Mouse (Mus musculus): Measurements from ENCODE around the gene Hesx1. TPM values are rescaled to one million over a fixed set of nuclear protein-coding genes. Genes with fewer than 3 reads are reported as not detected.
"Not testable (repeated sequence)": the region's sequence is repeated elsewhere in the genome, so short reads cannot be mapped to it uniquely, and the experiment has no call there.

Hesx1 gene
- not detected for polyA plus RNA-seq (2012; fragmentation: generic; extraction: Trizol)
- long read RNA-seq, experiment 1, result 0 reads
- long read RNA-seq, experiment 2, result 0 reads

GRCm38 (mm10) chr14:26994211-26994741 is at the start of gene Hesx1:
Gene Hesx1 (plus strand): TSS chr14:26994416.
- Histone ChIP-seq H3K79me2 (ENCODE audit: control insufficient read depth, insufficient read depth) (no peaks in the 10 kb centered on the region), H3K27me3 (ENCODE audit: control insufficient read depth, insufficient read depth, insufficient read length) (no peaks in the 10 kb centered on the region), H3K79me3 (ENCODE audit: low read depth) (no peaks in the 10 kb centered on the region), H3ac (ENCODE audit: control insufficient read depth, insufficient read length, low read depth) (no peak within 1 kb of the TSS), H3K36me3 (ENCODE audit: control insufficient read depth, insufficient read depth) (no peaks in the 10 kb centered on the region), H3K4me3 (ENCODE audit: insufficient read depth, poor library complexity, severe bottlenecking) (no peak within 1 kb of the TSS)
- TF ChIP-seq CEBPB (IDR thresholded peaks at IDR 0.05; ENCODE audit: low read depth) (no peak), MYOG (IDR thresholded peaks at IDR 0.05; ENCODE audit: control insufficient read depth, extremely low read depth, insufficient read length) (no peak), FOSL1 (IDR thresholded peaks at IDR 0.05; ENCODE audit: insufficient read depth, low read length, poor library complexity, severe bottlenecking) (no peak), MYOD1 (IDR thresholded peaks at IDR 0.05; ENCODE audit: control insufficient read depth, insufficient read length, low read depth) (no peak), MAX (IDR thresholded peaks at IDR 0.05) (no peak), CTCF (IDR thresholded peaks at IDR 0.05; ENCODE audit: control insufficient read depth, insufficient read depth, insufficient read length) (no peak), USF1 (IDR thresholded peaks at IDR 0.05; ENCODE audit: low read depth) (no peak)

- not testable (repeated sequence) for H3K36me3 ChIP-seq (ENCODE audit: control insufficient read depth, insufficient read depth); H3K79me3 ChIP-seq (ENCODE audit: low read depth); H3K79me2 ChIP-seq (ENCODE audit: control insufficient read depth, insufficient read depth)
Observed at GRCm38 (mm10) chr14:26956139-26956538, 38.1 kb upstream of the Hesx1 start.

GRCm38 (mm10) chr14:26960518-26960917 is 33.7 kb upstream of the Hesx1 start:
- peaks cover 26% of the 10 kb centered on the region for H3K36me3 ChIP-seq (ENCODE audit: control insufficient read depth, insufficient read depth)
- H3ac ChIP-seq (ENCODE audit: control insufficient read depth, insufficient read length, low read depth), result no peak overlapping the region
- H3K79me2 ChIP-seq (ENCODE audit: control insufficient read depth, insufficient read depth), result peaks cover 5% of the 10 kb centered on the region
- TF ChIP-seq CTCF (IDR thresholded peaks at IDR 0.05; ENCODE audit: control insufficient read depth, insufficient read depth, insufficient read length) (no peak), FOSL1 (IDR thresholded peaks at IDR 0.05; ENCODE audit: insufficient read depth, low read length, poor library complexity, severe bottlenecking) (no peak), MAX (IDR thresholded peaks at IDR 0.05) (no peak), MYOD1 (IDR thresholded peaks at IDR 0.05; ENCODE audit: control insufficient read depth, insufficient read length, low read depth) (no peak), MYOG (IDR thresholded peaks at IDR 0.05; ENCODE audit: control insufficient read depth, extremely low read depth, insufficient read length) (no peak), USF1 (IDR thresholded peaks at IDR 0.05; ENCODE audit: low read depth) (no peak), CEBPB (IDR thresholded peaks at IDR 0.05; ENCODE audit: low read depth) (no peak)
- peaks cover 2% of the 10 kb centered on the region for H3K79me3 ChIP-seq (ENCODE audit: low read depth)
- no peaks in the 10 kb centered on the region for H3K27me3 ChIP-seq (ENCODE audit: control insufficient read depth, insufficient read depth, insufficient read length)
- no peak overlapping the region for H3K4me3 ChIP-seq (ENCODE audit: insufficient read depth, poor library complexity, severe bottlenecking)

More at GRCm38 (mm10) chr14:26956139-26956538, 38.1 kb upstream of the Hesx1 start:
- H3K27me3 ChIP-seq (ENCODE audit: control insufficient read depth, insufficient read depth, insufficient read length); H3ac ChIP-seq (ENCODE audit: control insufficient read depth, insufficient read length, low read depth); H3K4me3 ChIP-seq (ENCODE audit: insufficient read depth, poor library complexity, severe bottlenecking): not testable (repeated sequence)

- Histone ChIP-seq H3K79me2 (ENCODE audit: control insufficient read depth, insufficient read depth) (peaks cover 51% of the 10 kb centered on the region), H3K4me3 (ENCODE audit: insufficient read depth, poor library complexity, severe bottlenecking) (no peak overlapping the region), H3K79me3 (ENCODE audit: low read depth) (peaks cover 33% of the 10 kb centered on the region), H3K27me3 (ENCODE audit: control insufficient read depth, insufficient read depth, insufficient read length) (no peaks in the 10 kb centered on the region), H3ac (ENCODE audit: control insufficient read depth, insufficient read length, low read depth) (no peak overlapping the region), H3K36me3 (ENCODE audit: control insufficient read depth, insufficient read depth) (no peaks in the 10 kb centered on the region)
- no peak for TF ChIP-seq CEBPB (IDR thresholded peaks at IDR 0.05; ENCODE audit: low read depth)
Observed at GRCm38 (mm10) chr14:26969164-26969563, 25.1 kb upstream of the Hesx1 start.

- TF ChIP-seq CTCF (IDR thresholded peaks at IDR 0.05; ENCODE audit: control insufficient read depth, insufficient read depth, insufficient read length) (peak; percentile 27), FOSL1 (IDR thresholded peaks at IDR 0.05; ENCODE audit: insufficient read depth, low read length, poor library complexity, severe bottlenecking) (no peak)
- Histone ChIP-seq H3ac (ENCODE audit: control insufficient read depth, insufficient read length, low read depth) (peak overlapping the region; percentile 88), H3K27me3 (ENCODE audit: control insufficient read depth, insufficient read depth, insufficient read length) (no peaks in the 10 kb centered on the region), H3K79me2 (ENCODE audit: control insufficient read depth, insufficient read depth) (peaks cover 51% of the 10 kb centered on the region), H3K4me3 (ENCODE audit: insufficient read depth, poor library complexity, severe bottlenecking) (peak overlapping the region; percentile 76), H3K36me3 (ENCODE audit: control insufficient read depth, insufficient read depth) (no peaks in the 10 kb centered on the region), H3K79me3 (ENCODE audit: low read depth) (peaks cover 33% of the 10 kb centered on the region)
Observed at GRCm38 (mm10) chr14:26969856-26970407, 24.3 kb upstream of the Hesx1 start.

- Histone ChIP-seq H3K4me3 (ENCODE audit: insufficient read depth, poor library complexity, severe bottlenecking) (peak overlapping the region; percentile 76), H3K79me2 (ENCODE audit: control insufficient read depth, insufficient read depth) (peaks cover 46% of the 10 kb centered on the region), H3K27me3 (ENCODE audit: control insufficient read depth, insufficient read depth, insufficient read length) (no peaks in the 10 kb centered on the region), H3K36me3 (ENCODE audit: control insufficient read depth, insufficient read depth) (no peaks in the 10 kb centered on the region), H3ac (ENCODE audit: control insufficient read depth, insufficient read length, low read depth) (peak overlapping the region; percentile 88), H3K79me3 (ENCODE audit: low read depth) (peaks cover 31% of the 10 kb centered on the region)
- peak; percentile 32 for TF ChIP-seq MAX (IDR thresholded peaks at IDR 0.05)
- TF ChIP-seq CTCF (IDR thresholded peaks at IDR 0.05; ENCODE audit: control insufficient read depth, insufficient read depth, insufficient read length), result no peak
Observed at GRCm38 (mm10) chr14:26970439-26970932, 23.7 kb upstream of the Hesx1 start.
